Mouse (Mus musculus) heart, postnatal 25 days (tissue): ENCODE data around the gene Krt80. TPM values are rescaled to one million over a fixed set of nuclear protein-coding genes. Genes with fewer than 3 reads are reported as not detected.

Experiments
- DNase-seq: peaks from one replicate; pipeline ENCODE4 v3.0.0; 2022; ENCODE audit warnings: low spot score
- intact Hi-C: fragments of 180-260 bp; cut with DNase I; formaldehyde crosslinking; loops from one replicate; pipeline ENCODE4 v1.15.1; 2025
- microRNA-seq: library from miRNA; unstranded; fragments of <30 nt; microRNA quantifications from one replicate; pipeline ENCODE4 v1.2.0, GENCODE M21; 2022
- total RNA-seq, 2 experiments: library from RNA; stranded (reverse); gene quantifications; 2 replicates each; pipeline ENCODE4 v1.2.3; 2021

The Krt80 gene
- total RNA-seq, 2 experiments from 2014 or later: 2.0 to 2.2 TPM

- intact Hi-C loops: no loop called here
- no peak for DNase-seq
Observed at GRCm38 (mm10) chr15:101298550-101298949, 71.4 kb downstream of the Krt80 start.

- no peak for DNase-seq
- intact Hi-C loops: no loop called here
Observed at GRCm38 (mm10) chr15:101297988-101298387, 72.0 kb downstream of the Krt80 start.

Small RNA genes lying within 50 kb of the gene (microRNA-seq; reads per million reads assigned to microRNA genes)
- gene Mir1941: 1.9 reads per million

Other genes with a start within 250 kb of the Krt80 start
- gene Acvrl1, start 241.6 kb downstream of the Krt80 start, total RNA-seq: 10 to 100 TPM; 23.2 to 31.5 TPM
- 10 to 100 TPM; 11.7 to 14.5 TPM for gene Acvr1b, start 196.1 kb downstream of the Krt80 start, total RNA-seq
- gene Grasp, start 146.0 kb downstream of the Krt80 start, total RNA-seq: 10 to 100 TPM in 1 of 2 experiments, 1 to 10 TPM in 1; 9.4 to 12.3 TPM
- 1 to 10 TPM; 5.5 to 6.3 TPM for gene Nr4a1, start 115.9 kb downstream of the Krt80 start, total RNA-seq
- 10 to 100 TPM; 21.5 to 25.0 TPM for gene Atg101, start 85.9 kb downstream of the Krt80 start, total RNA-seq
- 1 to 10 TPM; 1.3 to 1.5 TPM for gene 6030408B16Rik, start 77.0 kb downstream of the Krt80 start, total RNA-seq
- gene Krt7, start 40.9 kb upstream of the Krt80 start, total RNA-seq: 1 to 10 TPM; 4.2 to 5.9 TPM
- not detected for gene Krt87, start 68.6 kb upstream of the Krt80 start, total RNA-seq
- not detected for gene Krt88, start 77.6 kb upstream of the Krt80 start, total RNA-seq
- not detected for gene Krt81, start 93.6 kb upstream of the Krt80 start, total RNA-seq
- not detected for gene Krt86, start 103.3 kb upstream of the Krt80 start, total RNA-seq
- not detected for gene Krt83, start 121.3 kb upstream of the Krt80 start, total RNA-seq
- not detected for gene Gm49425, start 147.1 kb upstream of the Krt80 start, total RNA-seq
- not detected for gene Krt84, start 162.7 kb upstream of the Krt80 start, total RNA-seq
- gene Krt82, start 180.5 kb upstream of the Krt80 start, total RNA-seq: not detected
- not detected for gene Krt90, start 192.8 kb upstream of the Krt80 start, total RNA-seq
- not detected for gene Krt75, start 203.7 kb upstream of the Krt80 start, total RNA-seq